Mouse (Mus musculus) hindbrain, embryonic 12.5 days (tissue): Measurements from ENCODE around the gene Rnd1. TPM values are rescaled to one million over a fixed set of nuclear protein-coding genes. Genes with fewer than 3 reads are reported as not detected.

Source experiments
- ATAC-seq: fragments of 200-750 bp; cut with Nextera tagmentation; 2 replicates; pipeline ENCODE4 v1.8.0; 2017; ENCODE audit warnings: moderate TSS enrichment; ENCODE audit not compliant: low FRiP score
- H3K27ac ChIP-seq: fragments of 300-500 bp; sonication (generic); 2 replicates; pipeline ENCODE4 v1.5.1; 2016; ENCODE audit warnings: mild to moderate bottlenecking
- H3K27me3 ChIP-seq: fragments of 300-500 bp; sonication (generic); 2 replicates; pipeline ENCODE4 v1.6.1; 2016; ENCODE audit warnings: mild to moderate bottlenecking
- H3K36me3 ChIP-seq: fragments of 300-500 bp; sonication (generic); 2 replicates; pipeline ENCODE4 v1.6.1; 2016; ENCODE audit warnings: mild to moderate bottlenecking
- H3K4me1 ChIP-seq: fragments of 300-500 bp; sonication (generic); 2 replicates; pipeline ENCODE4 v1.6.1; 2016
- H3K4me2 ChIP-seq: fragments of 300-500 bp; sonication (generic); replicated peaks from 2 replicates; pipeline ENCODE4 v1.6.1; 2016; ENCODE audit warnings: mild to moderate bottlenecking
- H3K4me3 ChIP-seq: fragments of 300-500 bp; sonication (generic); 2 replicates; pipeline ENCODE4 v1.5.1; 2016; ENCODE audit warnings: mild to moderate bottlenecking
- H3K9ac ChIP-seq: fragments of 300-500 bp; sonication (generic); 2 replicates; pipeline ENCODE4 v1.6.1; 2016; ENCODE audit warnings: mild to moderate bottlenecking, moderate library complexity
- H3K9me3 ChIP-seq: fragments of 300-500 bp; sonication (generic); replicated peaks from 2 replicates; pipeline ENCODE4 v1.6.1; 2016; ENCODE audit warnings: mild to moderate bottlenecking
- WGBS: fragments of 180-500 bp; shearing (Covaris S2); methylation state at CpG from one replicate; pipeline ENCODE4 v1.1.7; 2016; 5-methylcytosine and 5-hydroxymethylcytosine counted together
- polyA plus RNA-seq: library from polyadenylated mRNA; unstranded; fragments of >200 nt; fragmentation: Nextera tagmentation; extraction: Ambion mirVana; gene quantifications from 2 replicates; pipeline ENCODE4 v1.2.1, GENCODE M21; 2016

The Rnd1 gene
- polyA plus RNA-seq, 1 experiment from 2014 or later, result 6.5 TPM

GRCm38 (mm10) chr15:98699190-98700105 is 22.2 kb upstream of the Rnd1 start:
- WGBS, result 7% methylated on average over 40 of the region's 40 CpGs
- Histone ChIP-seq H3K4me3 (peak overlapping the region; percentile 37), H3K9ac (peak overlapping the region; percentile 42; the same call in 1 of the 2 replicates), H3K27ac (no peak overlapping the region), H3K4me2 (peak overlapping the region; percentile 62), H3K36me3 (no peaks in the 10 kb centered on the region), H3K27me3 (peaks cover 40% of the 10 kb centered on the region), H3K4me1 (peaks cover 8% of the 10 kb centered on the region), H3K9me3 (no peaks in the 10 kb centered on the region)
- ATAC-seq, result peak; percentile 74

- WGBS, result 62% methylated on average over 8 of the region's 8 CpGs
- no peak for ATAC-seq
- Histone ChIP-seq H3K9me3 (no peaks in the 10 kb centered on the region), H3K27me3 (peaks cover 19% of the 10 kb centered on the region), H3K27ac (no peak overlapping the region), H3K4me2 (no peak overlapping the region), H3K4me1 (peaks cover 21% of the 10 kb centered on the region), H3K4me3 (no peak overlapping the region), H3K36me3 (no peaks in the 10 kb centered on the region), H3K9ac (no peak overlapping the region)
Measured at GRCm38 (mm10) chr15:98696216-98696615, 19.0 kb upstream of the Rnd1 start.

GRCm38 (mm10) chr15:98695726-98696125 is 18.5 kb upstream of the Rnd1 start:
- Histone ChIP-seq H3K9ac (no peak overlapping the region), H3K9me3 (no peaks in the 10 kb centered on the region), H3K4me3 (no peak overlapping the region), H3K4me2 (no peak overlapping the region), H3K36me3 (no peaks in the 10 kb centered on the region), H3K27ac (no peak overlapping the region), H3K27me3 (peaks cover 14% of the 10 kb centered on the region), H3K4me1 (peaks cover 26% of the 10 kb centered on the region)
- WGBS, result 60% methylated on average over 9 of the region's 9 CpGs
- no peak for ATAC-seq

- peak overlapping the region; percentile 48; the same call in 1 of the 2 replicates for H3K27ac ChIP-seq
- 45% methylated on average over 11 of the region's 11 CpGs for WGBS
- no peak overlapping the region for H3K4me3 ChIP-seq
- H3K4me1 ChIP-seq, result peaks cover 22% of the 10 kb centered on the region
- H3K9ac ChIP-seq, result no peak overlapping the region
- no peak for ATAC-seq
- H3K27me3 ChIP-seq, result no peaks in the 10 kb centered on the region
- H3K4me2 ChIP-seq, result no peak overlapping the region
- no peaks in the 10 kb centered on the region for H3K36me3 ChIP-seq
- no peaks in the 10 kb centered on the region for H3K9me3 ChIP-seq
Measured at GRCm38 (mm10) chr15:98692171-98692715, 15.0 kb upstream of the Rnd1 start.

- H3K27ac ChIP-seq, result peak overlapping the region; percentile 48; the same call in 1 of the 2 replicates
- no peak overlapping the region for H3K4me3 ChIP-seq
- H3K9me3 ChIP-seq, result no peaks in the 10 kb centered on the region
- no peaks in the 10 kb centered on the region for H3K27me3 ChIP-seq
- peak; percentile 71 for ATAC-seq
- WGBS, result 17% methylated on average over 7 of the region's 7 CpGs
- H3K4me2 ChIP-seq, result peak overlapping the region; percentile 25
- no peaks in the 10 kb centered on the region for H3K36me3 ChIP-seq
- peaks cover 22% of the 10 kb centered on the region for H3K4me1 ChIP-seq
- no peak overlapping the region for H3K9ac ChIP-seq
Measured at GRCm38 (mm10) chr15:98691486-98692147, 14.4 kb upstream of the Rnd1 start.

- no peak overlapping the region for H3K9ac ChIP-seq
- no peak overlapping the region for H3K4me2 ChIP-seq
- ATAC-seq, result no peak
- peaks cover 22% of the 10 kb centered on the region for H3K4me1 ChIP-seq
- no peaks in the 10 kb centered on the region for H3K36me3 ChIP-seq
- WGBS, result 90% methylated on average over 2 of the region's 2 CpGs
- H3K27ac ChIP-seq, result no peak overlapping the region
- H3K4me3 ChIP-seq, result no peak overlapping the region
- no peaks in the 10 kb centered on the region for H3K9me3 ChIP-seq
- no peaks in the 10 kb centered on the region; the same call in 1 of the 2 replicates for H3K27me3 ChIP-seq
Measured at GRCm38 (mm10) chr15:98689682-98690081, 12.4 kb upstream of the Rnd1 start.

GRCm38 (mm10) chr15:98685926-98686325 is 8.7 kb upstream of the Rnd1 start:
- H3K4me2 ChIP-seq, result no peak overlapping the region
- no peak overlapping the region for H3K4me3 ChIP-seq
- peaks cover 4% of the 10 kb centered on the region; the same call in 1 of the 2 replicates for H3K27me3 ChIP-seq
- H3K4me1 ChIP-seq, result peaks cover 5% of the 10 kb centered on the region
- H3K9me3 ChIP-seq, result no peaks in the 10 kb centered on the region
- H3K36me3 ChIP-seq, result no peaks in the 10 kb centered on the region
- no peak overlapping the region for H3K9ac ChIP-seq
- WGBS, result 70% methylated on average over 3 of the region's 3 CpGs
- no peak overlapping the region for H3K27ac ChIP-seq
- ATAC-seq, result no peak

- H3K27ac ChIP-seq, result no peak overlapping the region
- no peak overlapping the region for H3K4me3 ChIP-seq
- H3K4me2 ChIP-seq, result no peak overlapping the region
- H3K9ac ChIP-seq, result no peak overlapping the region
- H3K9me3 ChIP-seq, result no peaks in the 10 kb centered on the region
- H3K27me3 ChIP-seq, result peaks cover 11% of the 10 kb centered on the region
- ATAC-seq, result no peak
- WGBS, result 94% methylated on average over 1 of the region's 1 CpGs
- H3K4me1 ChIP-seq, result no peaks in the 10 kb centered on the region
- H3K36me3 ChIP-seq, result no peaks in the 10 kb centered on the region
Measured at GRCm38 (mm10) chr15:98683746-98684145, 6.5 kb upstream of the Rnd1 start.

- Histone ChIP-seq H3K9ac (no peak overlapping the region), H3K9me3 (no peaks in the 10 kb centered on the region), H3K27me3 (peaks cover 11% of the 10 kb centered on the region), H3K27ac (no peak overlapping the region), H3K4me3 (no peak overlapping the region), H3K36me3 (no peaks in the 10 kb centered on the region), H3K4me1 (no peaks in the 10 kb centered on the region), H3K4me2 (no peak overlapping the region)
- WGBS, result 78% methylated on average over 10 of the region's 10 CpGs
- no peak for ATAC-seq
Measured at GRCm38 (mm10) chr15:98683177-98683576, 5.9 kb upstream of the Rnd1 start.

- H3K4me3 ChIP-seq, result no peak overlapping the region
- WGBS, result 88% methylated on average over 7 of the region's 7 CpGs
- no peaks in the 10 kb centered on the region for H3K36me3 ChIP-seq
- no peak for ATAC-seq
- H3K4me1 ChIP-seq, result peaks cover 12% of the 10 kb centered on the region
- H3K27me3 ChIP-seq, result peaks cover 16% of the 10 kb centered on the region
- H3K9ac ChIP-seq, result no peak overlapping the region
- no peak overlapping the region for H3K27ac ChIP-seq
- no peaks in the 10 kb centered on the region for H3K9me3 ChIP-seq
- no peak overlapping the region for H3K4me2 ChIP-seq
Measured at GRCm38 (mm10) chr15:98681633-98682032, 4.4 kb upstream of the Rnd1 start.

- Histone ChIP-seq H3K27ac (no peak overlapping the region), H3K36me3 (no peaks in the 10 kb centered on the region), H3K4me1 (peaks cover 21% of the 10 kb centered on the region), H3K4me3 (no peak overlapping the region), H3K9me3 (no peaks in the 10 kb centered on the region), H3K9ac (no peak overlapping the region), H3K27me3 (peaks cover 25% of the 10 kb centered on the region), H3K4me2 (no peak overlapping the region)
- no peak for ATAC-seq
- WGBS, result 92% methylated on average over 8 of the region's 8 CpGs
Measured at GRCm38 (mm10) chr15:98680660-98681059, 3.4 kb upstream of the Rnd1 start.

GRCm38 (mm10) chr15:98677977-98678376 is 716 bp upstream of the Rnd1 start:
- ATAC-seq, result no peak
- Histone ChIP-seq H3K4me3 (no peak overlapping the region), H3K4me2 (peak overlapping the region; percentile 85), H3K9ac (no peak overlapping the region), H3K27ac (no peak overlapping the region), H3K27me3 (peaks cover 39% of the 10 kb centered on the region), H3K4me1 (peaks cover 44% of the 10 kb centered on the region), H3K9me3 (no peaks in the 10 kb centered on the region), H3K36me3 (no peaks in the 10 kb centered on the region)
- 72% methylated on average over 7 of the region's 7 CpGs for WGBS
